Mouse (Mus musculus) kidney, adult 8-10 months (tissue): ENCODE measurements around the gene Atp1a2.
"Not testable (repeated sequence)": the region's sequence is repeated elsewhere in the genome, so short reads cannot be mapped to it uniquely, and the experiment has no call there.

ENCODE experiments used
- DNase-seq, 2 experiments: peaks; one replicate each; pipeline ENCODE4 v3.0.0; 2022

Gene Atp1a2

GRCm38 (mm10) chr1:172261477-172262078 lies 36.3 kb downstream of the Atp1a2 start, which contains the start of gene Igsf8:
TSS of gene Igsf8 (plus strand) at chr1:172261641.
- no peak for DNase-seq

GRCm38 (mm10) chr1:172258314-172258713 lies 39.5 kb downstream of the Atp1a2 start, which contains the start of gene Atp1a4:
TSS of gene Atp1a4 (minus strand) at chr1:172258414.
- no peak for DNase-seq

GRCm38 (mm10) chr1:172247679-172248078 lies 50.2 kb downstream of the Atp1a2 start:
- DNase-seq: peak in 1 of 2 experiments; percentile 23

- DNase-seq: no peak
Observed at GRCm38 (mm10) chr1:172247216-172247615, 50.6 kb downstream of the Atp1a2 start.

GRCm38 (mm10) chr1:172244645-172245044 lies 53.2 kb downstream of the Atp1a2 start:
- not testable (repeated sequence) for DNase-seq

GRCm38 (mm10) chr1:172243547-172244205 lies 54.2 kb downstream of the Atp1a2 start:
- peak in 1 of 2 experiments; percentile 21 for DNase-seq

GRCm38 (mm10) chr1:172242401-172242800 lies 55.5 kb downstream of the Atp1a2 start:
- peak; percentile 61 to 86 for DNase-seq

- DNase-seq: peak; percentile 19 to 32
Observed at GRCm38 (mm10) chr1:172240945-172241708, 56.7 kb downstream of the Atp1a2 start.

- DNase-seq: no peak
Observed at GRCm38 (mm10) chr1:172229215-172229614, 68.6 kb downstream of the Atp1a2 start.

GRCm38 (mm10) chr1:172228209-172228608 lies 69.7 kb downstream of the Atp1a2 start:
- DNase-seq: no peak
